Mouse (Mus musculus) spleen, adult 2 months (tissue): ENCODE data around the gene Prox1. TPM values are rescaled to one million over a fixed set of nuclear protein-coding genes. Genes with fewer than 3 reads are reported as not detected.

ENCODE experiments used
- DNase-seq, 2 experiments: peaks; one replicate each; pipeline versions ENCODE4 v3.0.0 to v3.0.0-alpha.2; 2012 to 2021; ENCODE audit warnings: low spot score in 2 of 2, low read depth in 1 of 2
- H3K27ac ChIP-seq: fragments of 200-500 bp; 2 replicates; pipeline ENCODE4 v1.5.1; 2012; ENCODE audit warnings: low read length, inconsistent platforms; ENCODE audit not compliant: insufficient read depth
- H3K27me3 ChIP-seq: fragments of 200-500 bp; 2 replicates; pipeline ENCODE4 v1.6.1; 2012; ENCODE audit warnings: mild to moderate bottlenecking, moderate library complexity, low read length, inconsistent platforms; ENCODE audit not compliant: control insufficient read depth, insufficient read depth
- H3K36me3 ChIP-seq: fragments of 200-500 bp; 2 replicates; pipeline ENCODE4 v1.6.1; 2012; ENCODE audit warnings: mild to moderate bottlenecking, low read length, inconsistent platforms; ENCODE audit not compliant: control insufficient read depth, insufficient read depth
- H3K4me1 ChIP-seq: fragments of 200-500 bp; 2 replicates; pipeline ENCODE4 v1.6.1; 2011; ENCODE audit warnings: inconsistent platforms; ENCODE audit not compliant: control insufficient read depth, insufficient read depth, insufficient read length
- H3K4me3 ChIP-seq: fragments of 200-500 bp; 2 replicates; pipeline ENCODE4 v1.5.1; 2011; ENCODE audit warnings: mild to moderate bottlenecking, inconsistent platforms; ENCODE audit not compliant: insufficient read depth, insufficient read length; ENCODE audit errors: extremely low read depth
- CTCF ChIP-seq: fragments of 200-500 bp; IDR thresholded peaks from 2 replicates; pipeline ENCODE4 v1.5.1; 2011; ENCODE audit warnings: mild to moderate bottlenecking, inconsistent platforms; ENCODE audit not compliant: insufficient read depth, insufficient read length, insufficient replicate concordance; ENCODE audit errors: extremely low read depth
- POLR2A ChIP-seq: fragments of 200-500 bp; IDR thresholded peaks from 2 replicates; pipeline ENCODE4 v1.6.1; 2011; ENCODE audit warnings: low read depth, low read length, inconsistent platforms
- WGBS: fragments of 180-500 bp; shearing (Covaris S2); methylation state at CpG from one replicate; pipeline ENCODE4 v1.1.7; 2018; 5-methylcytosine and 5-hydroxymethylcytosine counted together
- polyA plus RNA-seq: library from polyadenylated mRNA; depleted of rRNA; stranded (reverse); fragments of >200 nt; gene quantifications from 2 replicates; pipeline ENCODE4 v1.2.3, GENCODE M21; 2012

Gene Prox1
- polyA plus RNA-seq, 1 experiment: 1.6 TPM

- H3K27ac ChIP-seq: no peak overlapping the region
- WGBS: 10% methylated on average over 13 of the region's 13 CpGs
- no peaks in the 10 kb centered on the region for H3K36me3 ChIP-seq
- no peak for DNase-seq
- H3K27me3 ChIP-seq: peaks cover 7% of the 10 kb centered on the region
- no peaks in the 10 kb centered on the region; the same call in 1 of the 2 replicates for H3K4me1 ChIP-seq
- TF ChIP-seq POLR2A (no peak), CTCF (no peak)
- no peak overlapping the region for H3K4me3 ChIP-seq
Observed at GRCm38 (mm10) chr1:190174231-190174630, 3.7 kb upstream of the Prox1 start.

GRCm38 (mm10) chr1:190173596-190173995, 3.1 kb upstream of the Prox1 start:
- H3K27me3 ChIP-seq: peaks cover 11% of the 10 kb centered on the region
- TF ChIP-seq CTCF (no peak), POLR2A (no peak)
- no peaks in the 10 kb centered on the region for H3K36me3 ChIP-seq
- no peak for DNase-seq
- 8% methylated on average over 15 of the region's 16 CpGs for WGBS
- H3K4me3 ChIP-seq: no peak overlapping the region
- H3K27ac ChIP-seq: no peak overlapping the region
- no peaks in the 10 kb centered on the region; the same call in 1 of the 2 replicates for H3K4me1 ChIP-seq

GRCm38 (mm10) chr1:190172979-190173461, 2.5 kb upstream of the Prox1 start:
- DNase-seq: no peak
- no peaks in the 10 kb centered on the region for H3K36me3 ChIP-seq
- H3K27ac ChIP-seq: no peak overlapping the region
- no peak overlapping the region for H3K4me3 ChIP-seq
- peaks cover 11% of the 10 kb centered on the region for H3K27me3 ChIP-seq
- TF ChIP-seq CTCF (no peak), POLR2A (no peak)
- WGBS: 5% methylated on average over 24 of the region's 24 CpGs
- H3K4me1 ChIP-seq: no peaks in the 10 kb centered on the region; the same call in 1 of the 2 replicates

- no peak for DNase-seq
- TF ChIP-seq POLR2A (no peak), CTCF (no peak)
- 8% methylated on average over 32 of the region's 32 CpGs for WGBS
- Histone ChIP-seq H3K36me3 (no peaks in the 10 kb centered on the region), H3K27ac (no peak overlapping the region), H3K4me3 (no peak overlapping the region), H3K27me3 (peaks cover 11% of the 10 kb centered on the region), H3K4me1 (no peaks in the 10 kb centered on the region; the same call in 1 of the 2 replicates)
Observed at GRCm38 (mm10) chr1:190172311-190172978, 1.9 kb upstream of the Prox1 start.

- no peak overlapping the region for H3K4me3 ChIP-seq
- DNase-seq: no peak
Observed at GRCm38 (mm10) chr1:190171750-190172149, 1.2 kb upstream of the Prox1 start.

GRCm38 (mm10) chr1:190171341-190171740, 827 bp upstream of the Prox1 start:
- Histone ChIP-seq H3K4me1 (no peaks in the 10 kb centered on the region; the same call in 1 of the 2 replicates), H3K27ac (no peak overlapping the region), H3K27me3 (peaks cover 11% of the 10 kb centered on the region), H3K4me3 (no peak overlapping the region), H3K36me3 (no peaks in the 10 kb centered on the region)
- no peak for TF ChIP-seq CTCF
- no peak for TF ChIP-seq POLR2A
- 10% methylated on average over 10 of the region's 10 CpGs for WGBS
- no peak for DNase-seq

More at GRCm38 (mm10) chr1:190171750-190172149, 1.2 kb upstream of the Prox1 start:
- no peak for TF ChIP-seq CTCF
- no peak for TF ChIP-seq POLR2A
- WGBS: 12% methylated on average over 12 of the region's 12 CpGs
- Histone ChIP-seq H3K27ac (no peak overlapping the region), H3K36me3 (no peaks in the 10 kb centered on the region), H3K4me1 (no peaks in the 10 kb centered on the region; the same call in 1 of the 2 replicates), H3K27me3 (peaks cover 11% of the 10 kb centered on the region)

GRCm38 (mm10) chr1:190170819-190171216, 304 bp upstream of the Prox1 start:
- H3K27ac ChIP-seq: no peak overlapping the region
- no peak for DNase-seq
- no peaks in the 10 kb centered on the region; the same call in 1 of the 2 replicates for H3K4me1 ChIP-seq
- H3K27me3 ChIP-seq: peaks cover 11% of the 10 kb centered on the region
- peak overlapping the region; percentile 50; the same call in 1 of the 2 replicates for H3K4me3 ChIP-seq
- H3K36me3 ChIP-seq: no peaks in the 10 kb centered on the region
- TF ChIP-seq CTCF (no peak), POLR2A (no peak)
- WGBS: 2% methylated on average over 23 of the region's 24 CpGs
